Mouse (Mus musculus) liver, embryonic 14.5 days (tissue): Measurements from ENCODE around the gene Rps25.

ENCODE experiments used
- CTCF ChIP-seq: IDR thresholded peaks from 2 replicates; pipeline ENCODE4 v1.5.1; 2016; ENCODE audit warnings: antibody characterized with exemption, low read depth, control low read depth
- EP300 ChIP-seq: IDR thresholded peaks from 2 replicates; pipeline ENCODE4 v1.6.1; 2016; ENCODE audit warnings: antibody characterized with exemption, low read depth

- peak; percentile 75 for TF ChIP-seq CTCF
- no peak for TF ChIP-seq EP300
Measured at GRCm38 (mm10) chr9:44364480-44364879, 42.5 kb upstream of the Rps25 start.
